Comparison of ENCODE assay signal across 7 mouse cellular contexts in the genomic region with DNA sequence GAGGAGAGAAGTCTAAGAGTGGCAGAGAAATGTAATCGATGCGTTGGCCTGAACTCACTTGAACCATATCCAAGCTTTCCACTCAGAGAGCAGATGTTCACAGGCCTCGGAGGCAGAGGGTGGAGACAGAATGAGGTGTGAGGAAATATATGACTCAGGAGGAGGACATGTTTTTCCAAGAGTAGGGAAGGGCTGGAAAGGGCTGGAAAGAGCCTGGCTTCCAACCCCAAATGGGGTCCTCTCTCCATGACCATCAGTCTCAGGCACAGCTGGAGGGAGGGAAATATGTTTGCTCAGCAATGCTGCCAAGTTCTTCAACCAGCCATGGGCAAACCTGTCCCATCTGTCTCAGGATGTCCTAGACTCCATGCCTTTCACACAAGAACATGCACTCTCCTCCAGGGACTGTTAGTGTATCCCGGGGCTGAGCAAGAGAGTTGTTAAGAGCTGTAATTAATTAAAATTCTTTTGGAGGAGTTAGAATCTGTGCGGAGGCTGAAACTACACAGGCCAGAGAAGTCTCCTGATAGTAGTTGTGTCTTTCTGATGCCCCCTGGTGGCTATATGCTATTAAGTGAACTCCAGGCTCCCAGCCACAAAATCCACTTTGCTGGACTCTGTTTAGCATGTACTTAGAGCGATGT. TPM values are rescaled to one million over a fixed set of nuclear protein-coding genes. Genes with fewer than 3 reads are reported as not detected.
DNase-seq lines count a peak whose midpoint lies in the region; TF ChIP-seq lines count a peak whose summit lies in the region.

No protein-coding gene starts in this region.

- DNase-seq in adipocyte (ENCODE audit: low spot score): peak; percentile 91
- peak; percentile 89 for DNase-seq in embryo, embryonic 11 days
- DNase-seq in gastrocnemius, postnatal 14 days: peak; percentile 51
- peak; percentile 80 for DNase-seq in induced T-regulatory cell, adult 2 months (ENCODE audit: low read depth)
- peak; percentile 49 to 62 for DNase-seq in left cerebral cortex, adult 2 months (ENCODE audit: extremely low spot score in 1 of 2, low spot score in 2 of 2)
- peak; percentile 75 to 81 for DNase-seq in lung, postnatal 4 days
- DNase-seq in right cerebral cortex, adult 18-20 months: peak; percentile 77

- no peak overlapping the region for H3K4me3 ChIP-seq in left cerebral cortex, adult 2 months

- intact Hi-C loops in gastrocnemius, postnatal 14 days (cut with DNase I; ENCODE audit: low total_unique reads): loop anchor here (5.0 kb wide), 2 partner anchors 54 to 69 kb away; no protein-coding TSS in a partner anchor
- intact Hi-C loops in left cerebral cortex, adult 2 months (cut with DNase I): loop anchor here (1.0 to 2.0 kb wide), 2 partner anchors 48 to 70 kb away; a partner anchor contains a TSS

- TF ChIP-seq CTCF in left cerebral cortex, adult 2 months (IDR thresholded peaks at IDR 0.05): peak; percentile 83

- H3K27ac ChIP-seq in left cerebral cortex, adult 2 months: no peak overlapping the region

RNA-seq across cellular contexts. Expression of a gene that starts 31.4 kb away (rescaled TPM):
- under 1 TPM in 1 of 2 experiments, not detected in 1; 0.12 TPM for total RNA-seq in gastrocnemius, postnatal 14 days (2021)
- not detected for total RNA-seq in left cerebral cortex, adult 2 months (2021)

RNA-seq across cellular contexts. Expression of a gene that starts 48.7 kb away (rescaled TPM):
- total RNA-seq in gastrocnemius, postnatal 14 days (2021): 1 to 10 TPM; 5.6 to 7.9 TPM
- total RNA-seq in left cerebral cortex, adult 2 months (2021): 10 to 100 TPM; 12.2 to 13.5 TPM
